Mouse (Mus musculus) heart, embryonic 16.5 days (tissue): Measurements from ENCODE around the gene Shisa6. TPM values are rescaled to one million over a fixed set of nuclear protein-coding genes. Genes with fewer than 3 reads are reported as not detected.

Source experiments
- ATAC-seq: fragments of 200-750 bp; cut with Nextera tagmentation; replicated peaks from 2 replicates; pipeline ENCODE4 v1.8.0; 2017; ENCODE audit warnings: moderate number of reproducible peaks; ENCODE audit not compliant: insufficient read depth, low FRiP score; ENCODE audit errors: extremely low read depth
- H3K27ac ChIP-seq: fragments of 300-500 bp; sonication (generic); 2 replicates; pipeline ENCODE4 v1.5.1; 2014; ENCODE audit warnings: mild to moderate bottlenecking, low read length, control low read depth, moderate library complexity
- H3K27me3 ChIP-seq: fragments of 300-500 bp; sonication (generic); 2 replicates; pipeline ENCODE4 v1.6.1; 2014; ENCODE audit warnings: low read length, mixed read lengths; ENCODE audit not compliant: control insufficient read depth, insufficient read depth
- H3K36me3 ChIP-seq: fragments of 300-500 bp; sonication (generic); 2 replicates; pipeline ENCODE4 v1.6.1; 2014; ENCODE audit not compliant: control insufficient read depth, insufficient read depth
- H3K4me1 ChIP-seq: fragments of 300-500 bp; sonication (generic); 2 replicates; pipeline ENCODE4 v1.6.1; 2014; ENCODE audit warnings: low read length, mixed read lengths; ENCODE audit not compliant: control insufficient read depth, insufficient read depth
- H3K4me2 ChIP-seq: fragments of 300-500 bp; sonication (generic); 2 replicates; pipeline ENCODE4 v1.6.1; 2014; ENCODE audit warnings: low read depth, mild to moderate bottlenecking, control low read depth, low read length
- H3K4me3 ChIP-seq: fragments of 300-500 bp; sonication (generic); 2 replicates; pipeline ENCODE4 v1.5.1; 2014; ENCODE audit warnings: mild to moderate bottlenecking, control low read depth, low read length
- H3K9ac ChIP-seq: fragments of 300-500 bp; sonication (generic); 2 replicates; pipeline ENCODE4 v1.6.1; 2014; ENCODE audit warnings: low read length, control low read depth
- H3K9me3 ChIP-seq: fragments of 300-500 bp; sonication (generic); replicated peaks from 2 replicates; pipeline ENCODE4 v1.6.1; 2016; ENCODE audit warnings: low read length; ENCODE audit not compliant: control insufficient read depth
- WGBS: fragments of 180-500 bp; shearing (Covaris S2); extraction: QIAGEN DNeasy Blood & Tissue Kit; methylation state at CpG from one replicate; pipeline ENCODE4 v1.1.7; 2014; 5-methylcytosine and 5-hydroxymethylcytosine counted together
- polyA plus RNA-seq: library from polyadenylated mRNA; unstranded; fragments of >200 nt; fragmentation: Nextera tagmentation; extraction: Ambion mirVana; gene quantifications from 2 replicates; pipeline ENCODE4 v1.2.1, GENCODE M21; 2015

The Shisa6 gene
- polyA plus RNA-seq, result 0.35 and 0.82 TPM in 2 replicates

- Histone ChIP-seq H3K4me3 (peak within 1 kb of the TSS; percentile 62), H3K4me1 (peaks cover 4% of the 10 kb centered on the region; the same call in 1 of the 2 replicates), H3K36me3 (no peaks in the 10 kb centered on the region), H3K9me3 (no peaks in the 10 kb centered on the region), H3K9ac (peak within 1 kb of the TSS; percentile 65), H3K27ac (no peak within 1 kb of the TSS), H3K27me3 (peaks cover 71% of the 10 kb centered on the region), H3K4me2 (peak within 1 kb of the TSS; percentile 92)
- ATAC-seq, result 0 out of 2 replicates have a peak, but pooled peaks have one; percentile 25
- under 1% methylated on average over 86 of the region's 89 CpGs for WGBS
These were observed at the start of gene Shisa6 for GRCm38 (mm10) chr11:66525371-66526045. Gene Shisa6 (minus strand): TSS chr11:66525964.

- Histone ChIP-seq H3K36me3 (no peaks in the 10 kb centered on the region), H3K27ac (no peak overlapping the region), H3K27me3 (peaks cover 4% of the 10 kb centered on the region; the same call in 1 of the 2 replicates), H3K9me3 (no peaks in the 10 kb centered on the region), H3K4me1 (no peaks in the 10 kb centered on the region), H3K9ac (no peak overlapping the region), H3K4me3 (no peak overlapping the region), H3K4me2 (no peak overlapping the region)
- WGBS, result 27% methylated on average over 2 of the region's 2 CpGs
- no peak for ATAC-seq
These were observed 48.1 kb upstream of the Shisa6 start for GRCm38 (mm10) chr11:66573888-66574287.

- Histone ChIP-seq H3K4me3 (no peak overlapping the region), H3K4me1 (0 out of 2 replicates have a peak, but pooled peaks cover 2% of the 10 kb centered on the region), H3K9ac (no peak overlapping the region), H3K4me2 (no peak overlapping the region), H3K27ac (no peak overlapping the region), H3K36me3 (no peaks in the 10 kb centered on the region), H3K27me3 (peaks cover 16% of the 10 kb centered on the region), H3K9me3 (no peaks in the 10 kb centered on the region)
- no peak for ATAC-seq
- 77% methylated on average over 4 of the region's 4 CpGs for WGBS
These were observed 43.3 kb upstream of the Shisa6 start for GRCm38 (mm10) chr11:66569045-66569444.

- H3K4me1 ChIP-seq, result 0 out of 2 replicates have a peak, but pooled peaks cover 2% of the 10 kb centered on the region
- no peak overlapping the region for H3K9ac ChIP-seq
- H3K4me2 ChIP-seq, result no peak overlapping the region
- peaks cover 16% of the 10 kb centered on the region for H3K27me3 ChIP-seq
- no peak overlapping the region for H3K4me3 ChIP-seq
- H3K9me3 ChIP-seq, result no peaks in the 10 kb centered on the region
- 18% methylated on average over 4 of the region's 4 CpGs for WGBS
- H3K27ac ChIP-seq, result no peak overlapping the region
- H3K36me3 ChIP-seq, result no peaks in the 10 kb centered on the region
- ATAC-seq, result no peak
These were observed 42.6 kb upstream of the Shisa6 start for GRCm38 (mm10) chr11:66568386-66568791.

- H3K4me2 ChIP-seq, result no peak overlapping the region
- no peak overlapping the region for H3K27ac ChIP-seq
- H3K4me3 ChIP-seq, result no peak overlapping the region
- 6% methylated on average over 10 of the region's 10 CpGs for WGBS
- ATAC-seq, result no peak
- H3K4me1 ChIP-seq, result 0 out of 2 replicates have a peak, but pooled peaks cover 2% of the 10 kb centered on the region
- H3K9me3 ChIP-seq, result no peaks in the 10 kb centered on the region
- no peak overlapping the region for H3K9ac ChIP-seq
- peaks cover 16% of the 10 kb centered on the region for H3K27me3 ChIP-seq
- no peaks in the 10 kb centered on the region for H3K36me3 ChIP-seq
These were observed 41.6 kb upstream of the Shisa6 start for GRCm38 (mm10) chr11:66567382-66567781.

- Histone ChIP-seq H3K27me3 (peaks cover under 1% of the 10 kb centered on the region; the same call in 1 of the 2 replicates), H3K4me1 (0 out of 2 replicates have a peak, but pooled peaks cover under 1% of the 10 kb centered on the region), H3K4me2 (no peak overlapping the region), H3K4me3 (no peak overlapping the region), H3K36me3 (no peaks in the 10 kb centered on the region), H3K9me3 (no peaks in the 10 kb centered on the region), H3K27ac (no peak overlapping the region), H3K9ac (no peak overlapping the region)
- no peak for ATAC-seq
- WGBS, result 67% methylated on average over 7 of the region's 7 CpGs
These were observed 36.5 kb upstream of the Shisa6 start for GRCm38 (mm10) chr11:66562274-66562673.

- Histone ChIP-seq H3K36me3 (no peaks in the 10 kb centered on the region), H3K4me3 (no peak overlapping the region), H3K27me3 (no peaks in the 10 kb centered on the region), H3K9ac (no peak overlapping the region), H3K4me2 (no peak overlapping the region), H3K9me3 (no peaks in the 10 kb centered on the region), H3K4me1 (peaks cover 3% of the 10 kb centered on the region; the same call in 1 of the 2 replicates), H3K27ac (no peak overlapping the region)
- WGBS, result 79% methylated on average over 1 of the region's 1 CpGs
- ATAC-seq, result no peak
These were observed 12.1 kb upstream of the Shisa6 start for GRCm38 (mm10) chr11:66537820-66538219.

- Histone ChIP-seq H3K9me3 (no peaks in the 10 kb centered on the region), H3K4me3 (no peak overlapping the region), H3K36me3 (no peaks in the 10 kb centered on the region), H3K4me2 (no peak overlapping the region), H3K27ac (no peak overlapping the region), H3K9ac (no peak overlapping the region), H3K4me1 (no peaks in the 10 kb centered on the region), H3K27me3 (peaks cover 3% of the 10 kb centered on the region; the same call in 1 of the 2 replicates)
- ATAC-seq, result no peak
- WGBS, result 69% methylated on average over 9 of the region's 9 CpGs
These were observed 10.1 kb upstream of the Shisa6 start for GRCm38 (mm10) chr11:66535866-66536265.

GRCm38 (mm10) chr11:66535156-66535555 lies 9.4 kb upstream of the Shisa6 start:
- H3K9ac ChIP-seq, result no peak overlapping the region
- no peaks in the 10 kb centered on the region for H3K4me1 ChIP-seq
- no peaks in the 10 kb centered on the region for H3K36me3 ChIP-seq
- H3K27ac ChIP-seq, result no peak overlapping the region
- H3K27me3 ChIP-seq, result peaks cover 3% of the 10 kb centered on the region
- no peak overlapping the region for H3K4me3 ChIP-seq
- WGBS, result 81% methylated on average over 4 of the region's 4 CpGs
- ATAC-seq, result no peak
- no peaks in the 10 kb centered on the region for H3K9me3 ChIP-seq
- no peak overlapping the region for H3K4me2 ChIP-seq
